Mouse (Mus musculus) 416B (cell line): ENCODE results near the gene Dnajb14.
"Not testable (repeated sequence)": the region's sequence is repeated elsewhere in the genome, so short reads cannot be mapped to it uniquely, and the experiment has no call there.

Source experiments
- DNase-seq: peaks from one replicate; pipeline ENCODE4 v3.0.0; 2011; ENCODE audit warnings: low read depth

Gene Dnajb14

DNA sequence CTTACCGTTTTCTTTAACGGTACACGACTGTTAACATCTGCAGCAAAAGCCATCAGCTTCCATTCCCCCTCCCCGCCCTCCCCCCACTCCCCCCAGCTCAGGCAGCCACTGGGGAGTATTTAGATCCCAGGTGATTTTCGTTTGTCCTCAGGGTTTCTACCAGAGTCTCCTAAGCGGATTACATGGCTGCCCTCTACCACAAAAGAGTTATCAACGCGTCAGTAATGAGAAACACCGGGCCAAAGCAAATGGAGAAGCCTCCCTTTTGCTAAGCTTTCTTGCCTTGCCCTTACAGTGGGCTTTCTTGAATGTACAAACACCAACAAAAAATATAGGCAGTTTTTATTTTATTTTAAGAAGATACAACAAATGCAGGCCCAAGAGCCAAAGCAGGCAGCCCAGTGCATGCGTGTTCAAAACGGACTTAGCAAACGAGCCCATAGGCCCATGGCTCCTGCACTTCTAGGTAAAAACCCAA lies 50.3 kb downstream of the Dnajb14 start:
- DNase-seq, result no peak

DNA sequence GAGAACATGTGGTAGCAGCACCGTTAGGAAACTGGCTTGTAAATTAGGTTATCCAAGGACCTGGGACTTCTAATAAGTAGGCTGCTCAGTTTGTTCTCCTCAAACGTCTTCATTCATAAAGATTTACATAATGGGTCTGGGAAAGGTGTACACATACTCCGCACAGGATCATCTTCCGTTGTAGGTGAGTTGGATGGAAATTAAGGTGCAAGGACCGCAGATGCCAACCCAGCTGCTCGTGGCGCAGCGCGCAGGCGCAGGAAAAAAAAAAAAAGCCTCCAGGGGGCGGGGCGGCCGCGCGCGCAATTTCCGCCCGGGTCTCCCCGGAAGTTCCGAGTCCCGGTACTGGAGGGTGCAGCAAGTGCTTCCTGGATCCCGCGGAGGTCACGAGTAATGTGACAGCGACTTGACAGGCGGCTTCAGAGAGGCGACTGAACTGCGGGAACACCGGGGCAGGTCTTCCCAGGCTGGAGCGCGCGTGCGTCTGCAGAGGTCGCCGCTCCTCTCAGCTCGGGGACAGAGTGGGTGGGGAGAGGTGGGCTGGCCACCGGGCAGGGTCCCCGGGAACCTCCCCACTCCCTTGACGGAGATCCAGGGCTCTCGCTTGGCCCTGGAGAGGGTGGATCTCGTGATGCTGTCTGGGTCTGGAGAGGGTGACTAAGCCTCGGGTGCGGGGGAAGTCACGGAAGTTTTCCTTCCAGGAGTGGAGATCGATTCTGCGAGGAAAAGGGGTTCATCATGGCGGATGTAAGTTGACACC lies 50.9 kb downstream of the Dnajb14 start, which contains the start of gene Lamtor3:
Gene Lamtor3 (plus strand): TSS at position 335 of the 760 bp plus-strand sequence.
- DNase-seq, result peak; percentile 89

DNA sequence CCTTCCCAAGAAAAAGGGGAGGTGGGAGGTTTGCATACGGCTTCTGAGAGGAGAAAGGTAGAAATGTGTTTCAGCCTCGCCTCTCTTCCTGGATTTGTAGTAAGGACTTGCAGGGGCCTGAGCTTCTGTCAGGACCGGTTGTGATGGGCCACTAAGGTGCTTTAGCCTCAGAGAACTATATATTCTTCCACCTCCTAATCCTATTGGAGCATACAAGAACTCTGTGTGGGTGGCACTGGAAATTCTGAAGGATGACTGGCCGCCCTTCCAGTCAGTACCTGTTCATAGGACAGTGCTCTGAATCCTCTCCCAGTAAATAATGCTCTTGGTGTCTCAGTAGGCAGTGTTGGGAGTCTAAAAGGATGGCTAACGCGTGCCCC lies 51.4 kb downstream of the Dnajb14 start:
- DNase-seq, result peak; percentile 52

DNA sequence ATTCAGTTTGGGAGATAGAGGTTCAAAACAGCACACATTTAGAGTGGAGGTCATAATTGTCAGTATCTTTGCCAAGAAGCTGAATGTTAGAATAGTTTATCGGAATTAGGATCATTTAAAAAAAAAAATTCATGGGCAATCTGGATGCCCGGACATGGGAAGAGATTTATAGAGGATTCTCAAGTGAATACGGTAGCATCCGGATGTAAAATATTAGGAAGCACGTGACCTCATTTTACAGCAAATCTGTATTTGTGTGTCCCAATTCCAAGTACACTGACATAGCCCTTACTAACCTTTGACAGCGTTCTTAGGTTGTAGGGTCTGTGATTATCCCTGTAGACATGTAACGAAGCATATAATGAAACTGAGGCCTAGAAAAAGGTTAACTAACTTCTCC lies 51.9 kb downstream of the Dnajb14 start:
- DNase-seq, result no peak

DNA sequence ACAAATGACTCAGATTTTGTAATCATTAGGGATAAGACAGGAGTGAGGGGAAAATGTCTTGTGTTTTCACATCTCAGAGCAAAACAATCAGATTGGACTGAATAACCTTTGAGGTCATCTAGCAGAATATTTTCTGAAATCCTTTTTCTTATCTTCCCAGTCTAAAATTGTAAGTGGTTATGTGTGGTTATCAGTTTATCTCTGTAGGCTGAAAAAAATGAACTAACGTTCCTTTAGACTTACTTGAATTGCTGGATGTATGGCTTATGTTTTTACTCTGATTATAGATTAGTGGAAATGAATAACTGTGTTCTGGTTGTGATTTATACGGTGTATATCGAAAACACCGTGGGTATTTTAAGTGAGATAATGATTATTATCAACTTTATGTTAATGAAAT lies 53.1 kb downstream of the Dnajb14 start:
- no peak for DNase-seq

DNA sequence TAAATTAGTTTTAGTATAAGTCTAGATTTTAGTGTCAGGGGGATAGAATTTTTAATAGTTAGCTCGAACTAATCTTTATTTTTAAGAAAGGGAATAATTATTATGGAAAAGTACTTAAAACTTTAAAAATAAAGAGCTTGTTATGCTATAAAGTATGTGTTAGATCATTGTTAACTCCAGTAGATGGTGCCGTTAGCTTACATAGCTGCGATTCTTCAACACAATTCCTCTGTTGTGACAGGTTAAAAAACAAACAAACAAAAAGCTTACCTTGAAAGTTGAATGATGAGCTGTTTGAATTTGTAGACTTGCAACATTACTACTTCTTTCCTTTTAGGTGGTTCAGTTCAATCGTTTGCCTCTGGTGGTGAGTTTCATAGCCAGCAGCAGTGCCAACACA lies 59.5 kb downstream of the Dnajb14 start:
- DNase-seq, result no peak

DNA sequence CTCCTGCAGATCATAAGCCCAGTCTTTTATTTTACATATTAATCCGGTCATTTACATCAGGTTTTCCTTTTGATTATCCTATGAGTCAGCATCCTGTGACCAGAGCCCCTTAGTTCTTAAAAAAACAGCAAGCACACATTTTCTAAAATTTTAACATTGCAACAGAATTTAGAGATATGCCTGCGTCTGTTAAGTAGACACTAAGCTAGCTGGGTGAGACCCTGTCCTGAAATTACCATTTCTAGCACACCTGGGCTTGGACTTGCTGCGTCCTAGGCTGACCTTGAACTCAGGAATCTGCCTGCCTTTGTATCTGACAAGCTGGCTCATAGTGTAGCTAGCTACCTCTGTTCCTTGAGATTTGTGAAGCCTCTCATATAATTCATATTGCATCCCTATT lies 62.5 kb downstream of the Dnajb14 start:
- DNase-seq, result peak; percentile 77

DNA sequence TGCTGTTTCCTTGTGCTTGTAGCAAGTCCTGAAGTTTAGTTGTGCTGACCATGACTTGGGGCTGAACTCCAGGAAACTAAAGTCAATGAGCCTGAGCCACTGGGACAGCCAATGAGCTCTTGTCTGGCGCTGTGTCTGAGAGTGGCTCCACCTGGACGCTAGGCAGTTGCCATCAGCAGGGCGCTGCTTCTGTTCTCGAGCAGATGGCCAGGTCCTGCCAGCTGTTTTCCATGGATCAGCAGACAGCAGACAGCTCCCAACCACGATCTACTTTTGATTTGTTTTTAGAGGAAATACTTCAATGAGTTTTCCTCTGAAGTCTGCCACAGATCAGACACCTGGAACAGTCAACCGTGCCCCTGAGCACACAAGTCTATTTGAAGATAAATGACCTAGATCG lies 65.3 kb downstream of the Dnajb14 start:
- DNase-seq, result no peak

DNA sequence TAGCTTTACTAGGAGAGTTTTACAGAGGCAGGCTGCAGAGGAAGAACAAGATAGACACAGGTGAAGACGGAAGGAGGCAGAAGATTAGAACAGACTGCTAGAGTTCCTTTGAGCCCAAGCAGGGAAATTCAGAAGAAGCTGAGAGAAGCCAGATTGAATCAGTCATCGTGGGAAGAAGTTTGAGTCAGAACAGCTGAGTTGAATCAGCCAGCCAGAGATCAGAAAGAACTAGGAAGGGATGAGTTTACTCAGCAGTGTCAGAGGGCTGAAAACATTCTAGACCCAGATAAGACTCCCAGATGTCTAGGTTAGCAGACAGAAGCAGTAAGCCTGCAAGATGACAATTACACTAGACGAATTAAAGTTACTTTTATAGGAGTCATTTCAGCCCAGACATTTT lies 66.5 kb downstream of the Dnajb14 start:
- no peak for DNase-seq

DNA sequence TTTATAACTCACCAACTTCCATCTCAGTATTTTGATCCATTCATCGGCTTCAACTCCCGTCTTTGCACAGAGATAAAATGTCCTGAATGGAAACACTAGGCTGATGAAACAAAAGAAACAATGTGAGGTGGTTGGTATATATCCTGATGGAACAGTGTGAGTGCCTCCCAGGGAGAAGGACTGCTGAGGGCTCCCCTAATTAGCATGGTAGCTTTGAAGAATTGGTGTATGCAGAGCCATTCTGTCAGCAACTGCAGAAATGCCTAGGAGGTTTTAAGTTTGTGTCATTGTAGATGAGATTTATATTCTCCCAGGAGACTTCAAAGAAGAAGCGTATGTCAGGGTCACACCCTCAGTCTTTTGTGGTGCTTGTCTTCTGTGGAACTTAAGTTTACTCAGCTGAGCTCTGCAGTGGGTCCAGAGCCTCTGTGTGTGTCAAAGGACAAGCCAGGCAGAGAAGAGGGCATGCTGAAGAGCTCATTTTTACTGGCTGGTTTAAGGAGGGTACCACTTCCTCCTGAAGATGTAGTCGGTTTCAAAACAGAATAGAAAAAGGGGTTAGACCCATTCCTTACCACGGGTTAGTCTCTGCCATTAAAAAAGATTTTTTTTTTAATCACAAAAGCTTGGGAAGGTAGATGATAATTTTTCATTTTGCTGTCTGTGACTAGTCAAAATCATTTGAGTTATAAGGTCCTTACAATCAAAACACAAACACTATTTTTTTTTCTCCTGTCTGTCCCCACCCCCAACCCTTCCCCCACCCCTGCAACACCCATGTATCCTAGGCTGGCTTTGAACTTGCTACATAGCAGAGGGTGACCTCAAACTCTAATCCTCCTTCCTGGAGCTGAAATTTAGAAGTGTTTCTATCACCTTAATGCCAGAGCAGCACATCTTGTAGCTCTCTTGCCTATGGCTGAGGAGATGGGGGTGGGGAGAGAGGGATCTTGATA lies 68.4 kb downstream of the Dnajb14 start:
- no peak for DNase-seq

DNA sequence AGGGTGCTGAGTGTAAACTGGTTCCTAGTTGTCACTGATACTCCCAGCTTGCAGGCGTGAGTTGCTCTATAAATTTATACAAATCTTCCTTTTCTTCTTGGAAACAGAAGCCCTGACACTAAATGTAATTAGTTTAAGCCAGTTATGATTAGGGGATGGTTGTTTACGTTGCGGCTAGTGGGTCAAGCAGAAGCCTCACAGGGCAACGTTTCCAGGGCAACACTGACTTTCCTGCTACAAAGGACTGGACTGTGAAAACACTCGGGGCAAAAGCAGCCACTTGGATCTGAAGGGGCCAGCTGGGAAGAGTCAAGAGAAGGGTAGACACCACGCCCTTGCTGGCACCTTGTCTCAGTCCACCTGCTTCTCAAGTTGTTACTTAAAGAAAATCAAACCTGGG lies 69.1 kb downstream of the Dnajb14 start:
- DNase-seq, result no peak

DNA sequence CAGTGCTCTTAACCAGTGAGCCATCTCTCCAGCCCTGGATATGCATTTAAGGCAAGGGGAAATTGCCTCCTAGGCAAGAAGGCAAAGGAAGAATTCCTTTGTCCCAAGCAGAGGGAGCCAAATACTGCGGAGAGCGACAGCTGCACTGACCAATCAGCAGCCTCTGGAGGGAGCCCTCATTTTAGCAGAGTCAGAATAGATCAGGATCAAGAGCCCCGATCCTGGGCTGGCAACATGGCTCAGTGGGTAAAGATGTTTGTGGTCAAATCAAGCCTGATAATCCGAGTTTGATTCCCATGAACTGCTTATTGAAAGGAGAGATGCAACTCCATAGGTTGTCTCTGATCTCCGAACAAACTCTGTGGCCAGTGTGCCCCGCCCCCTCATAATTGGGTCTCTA lies 71.1 kb downstream of the Dnajb14 start:
- no peak for DNase-seq

DNA sequence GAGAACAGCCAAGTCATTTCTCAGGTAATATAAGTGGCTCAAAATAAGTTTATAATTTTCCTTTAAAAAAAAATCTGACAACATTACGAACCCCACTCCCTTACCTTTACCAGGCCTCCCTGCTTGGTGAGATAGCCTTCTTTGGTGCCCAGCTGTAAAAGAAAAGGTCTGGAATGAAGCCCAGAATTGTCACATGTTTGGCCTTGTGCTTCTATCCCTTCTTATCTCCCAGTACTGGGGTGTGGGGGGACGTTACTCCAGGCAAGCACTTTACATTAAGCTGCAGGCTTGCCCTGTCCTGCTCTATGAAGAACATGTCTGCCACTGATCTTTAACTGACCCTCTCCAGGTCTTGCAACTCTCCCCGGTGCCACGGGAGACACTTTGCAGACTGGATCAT lies 73.3 kb downstream of the Dnajb14 start:
- peak; percentile 57 for DNase-seq

DNA sequence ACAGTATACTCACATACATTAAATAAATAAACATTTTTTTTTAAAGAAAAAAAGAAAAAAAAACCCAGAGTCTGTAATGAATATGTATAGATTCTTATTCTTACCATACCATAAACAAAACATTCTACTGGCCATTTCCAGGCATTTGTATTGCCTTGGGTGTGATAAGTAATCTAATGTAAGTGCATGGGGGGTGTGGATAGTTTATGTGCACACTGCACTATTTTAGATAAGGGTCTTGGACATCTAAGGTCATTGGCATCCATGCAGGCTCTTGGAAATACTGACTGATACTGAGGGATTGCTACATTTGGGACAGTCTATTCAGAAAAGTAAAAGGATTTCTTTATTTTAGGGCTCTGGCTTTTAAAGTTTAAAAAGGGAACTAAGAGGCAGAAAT lies 74.1 kb downstream of the Dnajb14 start:
- DNase-seq, result no peak

DNA sequence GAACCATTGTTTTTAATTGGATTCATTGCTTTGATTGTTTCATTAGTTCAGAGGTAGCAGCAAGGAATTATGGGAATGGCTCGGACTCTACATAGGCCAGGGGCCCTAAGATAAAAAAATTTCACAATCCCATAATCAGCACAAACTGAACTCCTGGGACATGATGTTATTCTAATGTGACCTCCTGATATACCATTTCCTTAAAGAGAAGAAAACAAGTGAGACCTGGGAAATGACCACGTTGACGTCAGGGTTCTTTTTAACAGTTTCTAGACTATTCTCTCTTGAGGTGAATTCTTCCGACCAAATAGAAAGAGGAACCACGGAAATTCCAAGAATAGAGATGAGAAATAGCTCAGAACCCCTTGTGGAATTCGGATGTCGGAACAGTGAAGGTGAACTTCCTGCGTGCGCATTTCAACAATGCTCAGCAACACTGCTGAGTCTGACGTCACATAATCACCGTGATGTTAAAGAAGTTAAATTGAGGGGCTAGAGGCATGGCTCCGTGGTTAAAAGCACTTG lies 74.7 kb downstream of the Dnajb14 start:
- DNase-seq, result no peak

DNA sequence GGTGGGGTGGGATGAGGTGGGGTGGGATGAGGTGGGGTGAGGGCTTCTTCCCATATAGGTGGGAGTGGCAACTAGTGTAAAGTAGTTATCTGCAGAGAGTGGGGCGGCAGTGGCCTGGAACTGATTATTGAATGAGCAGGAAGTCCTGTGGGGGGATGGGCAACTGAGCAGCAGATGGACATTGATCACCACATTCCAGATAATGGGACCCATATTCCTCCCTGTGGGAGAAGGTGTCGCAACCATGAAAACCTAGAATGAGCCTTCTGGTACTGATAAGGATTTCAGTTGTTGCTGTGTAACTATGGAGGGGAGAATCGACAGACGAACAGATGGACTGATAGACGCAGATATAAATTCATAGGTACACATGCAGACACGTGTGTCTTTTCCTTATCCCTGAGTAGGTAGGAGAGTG lies 76.3 kb downstream of the Dnajb14 start:
- DNase-seq, result no peak

DNA sequence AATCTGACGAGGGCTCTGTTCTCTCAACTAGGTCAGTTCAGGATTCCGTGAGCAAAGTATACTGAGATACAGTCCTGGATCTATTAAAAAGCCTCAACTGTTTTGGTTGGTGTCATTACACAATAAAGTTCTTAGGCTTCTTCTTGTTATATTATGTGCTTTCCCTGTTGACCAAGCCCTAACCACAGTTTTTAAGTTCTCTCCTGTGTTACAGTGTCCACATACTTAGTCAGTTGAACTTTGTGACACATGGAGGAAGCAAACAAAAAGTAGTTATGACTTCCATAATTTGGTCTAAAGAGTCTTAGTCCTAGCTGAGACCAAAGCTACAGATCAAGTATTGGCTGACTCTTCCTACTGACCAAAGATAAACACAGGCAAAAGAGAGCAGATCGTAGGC lies 79.4 kb downstream of the Dnajb14 start:
- peak; percentile 56 for DNase-seq

DNA sequence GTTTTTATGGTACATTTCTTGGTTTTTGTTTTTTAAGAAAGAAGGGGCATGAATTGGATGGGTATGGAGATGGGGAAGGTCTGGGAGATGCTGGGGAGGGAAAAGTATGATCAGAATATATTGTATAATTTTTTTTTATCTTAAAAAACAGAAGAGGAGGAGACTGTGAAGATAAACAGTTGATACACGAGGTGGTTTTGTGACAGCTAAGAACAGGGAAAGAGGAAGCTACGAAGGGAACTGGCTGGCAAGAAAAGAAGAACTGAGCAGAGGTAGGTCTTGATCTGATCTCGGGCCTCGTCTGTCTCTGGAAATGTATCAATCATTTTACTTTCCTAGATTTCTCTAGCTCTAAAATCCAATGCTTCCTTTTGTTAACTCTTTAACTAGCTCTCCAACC lies 80.0 kb downstream of the Dnajb14 start:
- peak; percentile 65 for DNase-seq

DNA sequence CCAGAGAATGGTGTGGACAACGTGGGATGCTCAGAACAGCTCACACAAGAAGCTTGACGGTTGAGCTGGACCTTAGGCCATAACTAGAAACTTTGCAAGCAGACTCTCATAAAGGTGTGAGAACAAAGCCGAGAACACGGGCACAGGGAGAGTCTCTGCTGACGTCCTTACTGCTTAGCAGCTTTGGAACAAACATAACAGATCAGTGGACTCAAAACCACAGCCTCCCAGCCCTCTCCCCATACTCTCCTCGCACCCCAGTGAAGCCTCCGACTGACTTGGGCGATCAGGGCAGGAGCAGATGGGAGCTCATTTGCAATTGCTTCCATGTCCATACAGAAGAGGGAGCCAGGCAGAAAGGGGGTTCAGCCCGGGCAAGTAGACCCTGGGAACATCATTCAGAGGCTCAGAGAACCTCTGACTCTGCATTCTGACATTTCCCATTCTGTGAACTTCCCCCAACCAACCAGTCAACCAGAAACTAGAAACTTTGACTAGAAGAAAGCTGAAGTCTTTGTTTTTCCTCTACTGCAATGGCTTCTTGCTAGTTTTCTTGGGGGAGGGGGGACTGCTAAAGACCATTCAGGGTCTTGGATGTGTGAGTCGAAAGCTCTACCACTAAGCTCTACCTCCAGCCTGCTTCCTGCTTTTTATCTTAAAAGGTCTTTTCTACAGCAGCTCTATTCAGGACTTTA lies 82.9 kb downstream of the Dnajb14 start:
- DNase-seq, result no peak

DNA sequence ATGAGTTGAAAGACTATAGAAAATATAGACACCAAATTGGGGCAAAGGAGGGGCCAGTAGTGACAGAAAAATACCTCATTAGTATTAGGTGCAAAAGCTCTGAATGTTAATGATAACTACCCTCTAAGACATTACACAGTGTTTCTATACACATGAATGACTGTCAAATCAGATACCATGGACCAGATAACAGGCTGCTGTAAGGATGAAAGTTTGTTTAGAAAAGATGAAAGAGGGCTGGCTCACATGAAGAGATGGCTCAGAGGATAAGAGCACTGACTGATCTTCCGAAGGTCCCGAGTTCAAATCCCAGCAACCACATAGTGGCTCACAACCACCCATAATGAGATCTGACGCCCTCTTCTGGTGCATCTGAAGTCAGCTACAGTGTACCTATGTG lies 83.8 kb downstream of the Dnajb14 start:
- not testable (repeated sequence) for DNase-seq

DNA sequence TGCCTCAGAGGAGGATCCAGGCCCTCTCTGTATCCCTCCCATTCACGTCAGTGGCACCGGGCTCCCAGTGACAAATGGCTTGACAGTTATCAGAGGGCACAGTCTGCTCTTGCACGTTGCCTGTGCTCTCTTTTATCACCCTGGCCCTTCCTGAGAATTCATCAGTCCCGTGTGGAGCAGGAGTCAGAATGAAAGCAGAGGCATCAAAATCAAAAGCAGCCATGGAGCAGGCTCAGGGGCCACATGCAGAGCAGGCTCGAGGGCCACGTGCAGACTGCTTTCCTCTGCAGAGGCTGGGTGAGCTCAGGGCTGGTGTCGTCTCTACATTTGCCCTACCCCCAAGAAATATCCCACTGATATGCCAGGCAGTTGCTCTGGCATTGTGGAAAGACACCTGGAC lies 84.3 kb downstream of the Dnajb14 start:
- no peak for DNase-seq

DNA sequence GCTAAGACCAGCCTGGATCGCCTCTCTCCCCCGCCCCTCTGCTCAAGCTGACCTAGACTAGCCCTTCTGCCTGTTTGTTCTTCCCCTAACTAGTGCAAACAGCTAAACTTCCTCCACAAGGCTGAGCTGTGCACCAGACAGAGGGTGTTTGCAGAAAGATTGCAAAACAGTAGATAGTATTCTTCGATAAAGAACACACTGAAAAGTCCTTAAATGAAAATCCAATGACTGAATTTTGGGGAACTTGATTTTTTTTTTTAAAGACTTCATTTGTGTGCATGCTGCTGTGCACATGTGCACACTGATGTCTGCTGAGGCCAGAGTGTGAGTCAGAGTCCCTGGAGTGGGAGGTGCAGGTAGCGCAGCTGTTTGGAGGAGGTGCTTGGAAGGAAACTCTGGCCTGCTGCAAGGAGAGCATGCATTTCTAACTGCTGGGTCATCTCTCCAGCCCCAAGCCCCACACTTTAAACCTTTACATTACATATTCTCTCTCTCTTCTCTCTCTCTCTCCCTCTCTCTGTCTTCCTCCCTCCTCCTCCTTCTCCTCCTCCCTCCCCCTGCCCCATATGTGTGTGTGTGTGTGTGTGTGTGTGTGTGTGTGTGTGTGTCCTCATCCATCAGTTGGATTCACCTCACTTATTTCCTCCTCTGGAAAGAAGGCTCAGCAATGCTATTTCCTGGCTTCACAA lies 84.9 kb downstream of the Dnajb14 start:
- peak; percentile 96 for DNase-seq
